24 mouse cellular contexts compared by ENCODE assay signal in genomic region chr14:36691018-36691417, GRCm38 (mm10).
DNase-seq lines count a peak whose midpoint lies in the region; ATAC-seq and TF ChIP-seq lines count a peak whose summit lies in the region.
"Had no signal": no experiment of that assay in that cellular context is flagged by ENCODE, and none has a peak within 500 bp of the region (broad histone marks: within the 10 kb centered on the region; RNA-seq: fewer than 3 reads in every experiment).

No protein-coding gene starts in this region.

- DNase-seq in liver, result peak; percentile 75
- DNase-seq in liver, embryonic 13.5 days, result no peak
- DNase-seq in gastrocnemius, adult 2 months, result no peak
- DNase-seq in left cerebral cortex, postnatal 25 days (ENCODE audit: low spot score in 2 of 2), result no peak
- DNase-seq in cerebellum, adult 2 months, result no peak
- no peak for DNase-seq in hindbrain, embryonic 11.5 days (ENCODE audit: low spot score)
- DNase-seq: adrenal gland, adult 2 months; adrenal gland, postnatal 14 days; cerebellum, adult 11-12 months; cerebellum, adult 9-10 months; cerebellum, postnatal 14 days; gastrocnemius, postnatal 25 days; heart, adult 18-20 months; heart, postnatal 10 days; heart, postnatal 4 days had no signal

- H3K36me3 ChIP-seq in liver, embryonic 13.5 days, result no peaks in the 10 kb centered on the region
- H3K36me3 ChIP-seq in liver, embryonic 16.5 days (ENCODE audit: control insufficient read depth, insufficient read depth), result no peaks in the 10 kb centered on the region
- H3K36me3 ChIP-seq in hindbrain, embryonic 11.5 days (ENCODE audit: control insufficient read depth, insufficient read depth, low read length), result no peaks in the 10 kb centered on the region
- H3K36me3 ChIP-seq: forebrain, embryonic 12.5 days; heart, embryonic 12.5 days; heart, embryonic 15.5 days; hindbrain, embryonic 12.5 days; hindbrain, embryonic 15.5 days had no signal

- peak; percentile 69; the same call in 1 of the 2 replicates for ATAC-seq in erythroblast, adult 5-6 weeks (replicated peaks; ENCODE audit: low FRiP score, poor library complexity, severe bottlenecking)
- ATAC-seq in liver, embryonic 13.5 days (ENCODE audit: low read depth), result peak; percentile 96
- ATAC-seq in liver, embryonic 16.5 days (ENCODE audit: low read depth), result peak; percentile 95
- no peak for ATAC-seq in hindbrain, embryonic 11.5 days (ENCODE audit: low FRiP score)
- ATAC-seq: CD4-positive, CD25-positive, alpha-beta regulatory T cell, adult 4 months; forebrain, embryonic 16.5 days had no signal

- H3K9me3 ChIP-seq in liver, embryonic 13.5 days (replicated peaks), result no peaks in the 10 kb centered on the region
- no peaks in the 10 kb centered on the region for H3K9me3 ChIP-seq in liver, embryonic 16.5 days (replicated peaks; ENCODE audit: control insufficient read depth, low read length)
- no peaks in the 10 kb centered on the region for H3K9me3 ChIP-seq in hindbrain, embryonic 11.5 days (ENCODE audit: control insufficient read depth, low read length)
- H3K9me3 ChIP-seq: forebrain, embryonic 12.5 days; heart, embryonic 12.5 days; heart, embryonic 15.5 days; hindbrain, embryonic 12.5 days; hindbrain, embryonic 15.5 days had no signal

- no peak for TF ChIP-seq CTCF in gastrocnemius, adult 2 months (IDR thresholded peaks at IDR 0.05)
- no peak for TF ChIP-seq CTCF in cerebellum, adult 2 months (IDR thresholded peaks at IDR 0.05; ENCODE audit: borderline replicate concordance, insufficient read depth, low read depth, low read length)

- intact Hi-C loops in gastrocnemius, adult 2 months (cut with DNase I), result no loop called here
- intact Hi-C loops in left cerebral cortex, postnatal 25 days (cut with DNase I), result no loop called here

- H3K4me2 ChIP-seq in liver, embryonic 13.5 days, result peak overlapping the region; percentile 38
- H3K4me2 ChIP-seq in liver, embryonic 16.5 days (ENCODE audit: low read depth, low read length), result peak overlapping the region; percentile 36
- H3K4me2 ChIP-seq in hindbrain, embryonic 11.5 days (replicated peaks; ENCODE audit: low read depth, low read length), result no peak overlapping the region
- H3K4me2 ChIP-seq: forebrain, embryonic 12.5 days; heart, embryonic 12.5 days; heart, embryonic 15.5 days; hindbrain, embryonic 12.5 days; hindbrain, embryonic 15.5 days had no signal

- 34% methylated on average over 2 of the region's 2 CpGs for WGBS in liver, embryonic 13.5 days (ENCODE audit: insufficient replicate concordance)
- 37% methylated on average over 2 of the region's 2 CpGs for WGBS in liver, embryonic 16.5 days (ENCODE audit: insufficient replicate concordance)
- 52% methylated on average over 2 of the region's 2 CpGs for WGBS in cerebellum, adult 2 months
- 80% methylated on average over 2 of the region's 2 CpGs for WGBS in hindbrain, embryonic 11.5 days

- H3K4me3 ChIP-seq in liver, embryonic 13.5 days (replicated peaks), result no peak overlapping the region
- no peak overlapping the region for H3K4me3 ChIP-seq in liver, embryonic 16.5 days (ENCODE audit: low read depth, low read length)
- H3K4me3 ChIP-seq in gastrocnemius, adult 2 months, result no peak overlapping the region
- no peak overlapping the region for H3K4me3 ChIP-seq in cerebellum, adult 2 months (replicated peaks; ENCODE audit: insufficient read depth, low read depth, low read length)
- H3K4me3 ChIP-seq in hindbrain, embryonic 11.5 days (ENCODE audit: low read depth, low read length), result no peak overlapping the region
- H3K4me3 ChIP-seq: forebrain, embryonic 12.5 days; heart, embryonic 12.5 days; heart, embryonic 15.5 days; hindbrain, embryonic 12.5 days; hindbrain, embryonic 15.5 days had no signal

- no peak for TF ChIP-seq POLR2A in cerebellum, adult 2 months (IDR thresholded peaks at IDR 0.05; ENCODE audit: borderline replicate concordance, insufficient read depth, low read length)

- H3K9ac ChIP-seq in liver, embryonic 13.5 days, result peak overlapping the region; percentile 50
- H3K9ac ChIP-seq in liver, embryonic 16.5 days (ENCODE audit: low read depth, low read length), result peak overlapping the region; percentile 14; the same call in 1 of the 2 replicates
- H3K9ac ChIP-seq in hindbrain, embryonic 11.5 days (ENCODE audit: low read depth, low read length), result no peak overlapping the region
- H3K9ac ChIP-seq: forebrain, embryonic 12.5 days; heart, embryonic 12.5 days; heart, embryonic 15.5 days; hindbrain, embryonic 12.5 days; hindbrain, embryonic 15.5 days had no signal

- no peaks in the 10 kb centered on the region for H3K27me3 ChIP-seq in liver, embryonic 13.5 days
- H3K27me3 ChIP-seq in liver, embryonic 16.5 days (ENCODE audit: control insufficient read depth, insufficient read depth, low read depth, low read length), result no peaks in the 10 kb centered on the region
- H3K27me3 ChIP-seq in cerebellum, adult 2 months (ENCODE audit: control insufficient read depth, insufficient read depth, low read length), result no peaks in the 10 kb centered on the region
- no peaks in the 10 kb centered on the region for H3K27me3 ChIP-seq in hindbrain, embryonic 11.5 days (ENCODE audit: control insufficient read depth, insufficient read depth, low read length)
- H3K27me3 ChIP-seq: forebrain, embryonic 12.5 days; heart, embryonic 12.5 days; heart, embryonic 15.5 days; hindbrain, embryonic 12.5 days; hindbrain, embryonic 15.5 days had no signal

- H3K27ac ChIP-seq in liver, embryonic 13.5 days, result peak overlapping the region; percentile 90
- H3K27ac ChIP-seq in liver, embryonic 16.5 days (ENCODE audit: low read length), result peak overlapping the region; percentile 80
- H3K27ac ChIP-seq in gastrocnemius, adult 2 months, result no peak overlapping the region
- no peak overlapping the region for H3K27ac ChIP-seq in cerebellum, adult 2 months (ENCODE audit: insufficient read depth, low read length)
- H3K27ac ChIP-seq in hindbrain, embryonic 11.5 days (ENCODE audit: low read depth, low read length), result no peak overlapping the region
- H3K27ac ChIP-seq: forebrain, embryonic 12.5 days; heart, embryonic 15.5 days; hindbrain, embryonic 12.5 days; hindbrain, embryonic 15.5 days had no signal

- peaks cover 46% of the 10 kb centered on the region for H3K4me1 ChIP-seq in liver, embryonic 13.5 days (replicated peaks)
- peaks cover 8% of the 10 kb centered on the region for H3K4me1 ChIP-seq in liver, embryonic 16.5 days (ENCODE audit: control insufficient read depth, low read depth, low read length)
- no peaks in the 10 kb centered on the region for H3K4me1 ChIP-seq in cerebellum, adult 2 months (ENCODE audit: control insufficient read depth, insufficient read depth, low read length)
- no peaks in the 10 kb centered on the region for H3K4me1 ChIP-seq in hindbrain, embryonic 11.5 days (replicated peaks; ENCODE audit: control insufficient read depth, insufficient read depth, low read length)
- H3K4me1 ChIP-seq: forebrain, embryonic 12.5 days; heart, embryonic 15.5 days; hindbrain, embryonic 12.5 days; hindbrain, embryonic 15.5 days had no signal

Comparison
In these comparisons a context has a peak if more than half of its experiments do, and no peak if none do; other contexts are left out.
1. H3K27ac ChIP-seq: peak in liver, embryonic 13.5 days (single experiment) and liver, embryonic 16.5 days (single experiment); none in gastrocnemius, adult 2 months (single experiment), cerebellum, adult 2 months (single experiment) and hindbrain, embryonic 11.5 days (single experiment).